10 mouse cellular contexts compared by ENCODE assay signal in genomic region chr4:155215203-155215602, GRCm38 (mm10). TPM values are rescaled to one million over a fixed set of nuclear protein-coding genes. Genes with fewer than 3 reads are reported as not detected.
DNase-seq lines count a peak whose midpoint lies in the region; ATAC-seq lines count a peak whose summit lies in the region.
"Had no signal": no experiment of that assay in that cellular context is flagged by ENCODE, and none has a peak within 500 bp of the region (broad histone marks: within the 10 kb centered on the region; RNA-seq: fewer than 3 reads in every experiment).

No protein-coding gene starts in this region.

- 34% methylated on average over 9 of the region's 9 CpGs for WGBS in heart, embryonic 10.5 days
- WGBS in intestine, embryonic 15.5 days, result 56% methylated on average over 9 of the region's 9 CpGs

- H3K4me2 ChIP-seq in intestine, embryonic 15.5 days (replicated peaks), result 0 out of 2 replicates have a peak overlapping the region, but pooled peaks have one; percentile 27

- H3K4me1 ChIP-seq in heart, embryonic 10.5 days, result peaks cover 94% of the 10 kb centered on the region
- peaks cover 70% of the 10 kb centered on the region for H3K4me1 ChIP-seq in intestine, embryonic 15.5 days (replicated peaks)

- H3K36me3 ChIP-seq in heart, embryonic 10.5 days, result peaks cover 15% of the 10 kb centered on the region
- 0 out of 2 replicates have a peak, but pooled peaks cover 4% of the 10 kb centered on the region for H3K36me3 ChIP-seq in intestine, embryonic 15.5 days

- H3K4me3 ChIP-seq in heart, embryonic 10.5 days, result peak overlapping the region; percentile 17; the same call in 1 of the 2 replicates
- no peak overlapping the region for H3K4me3 ChIP-seq in intestine, embryonic 15.5 days (replicated peaks)

- H3K9me3 ChIP-seq in heart, embryonic 10.5 days, result no peaks in the 10 kb centered on the region
- no peaks in the 10 kb centered on the region for H3K9me3 ChIP-seq in intestine, embryonic 15.5 days
- H3K9me3 ChIP-seq: megakaryocyte, embryonic 14.5 days had no signal

- intact Hi-C loops in left cerebral cortex, postnatal 4 days (cut with DNase I), result loop anchor here (5.0 kb wide), 2 partner anchors 43 to 63 kb away; no protein-coding TSS in a partner anchor

- 0 out of 2 replicates have a peak overlapping the region, but pooled peaks have one; percentile 17 for H3K27ac ChIP-seq in heart, embryonic 10.5 days
- H3K27ac ChIP-seq in intestine, embryonic 15.5 days, result no peak overlapping the region

- ATAC-seq in intestine, embryonic 15.5 days, result no peak

- DNase-seq in heart, embryonic 10.5 days (ENCODE audit: low spot score), result no peak
- no peak for DNase-seq in heart, adult 8-10 months (ENCODE audit: low spot score)
- DNase-seq in ovary, postnatal 36 days (ENCODE audit: low spot score), result peak; percentile 73
- DNase-seq in ovary, postnatal 10 days (ENCODE audit: low spot score), result no peak
- DNase-seq in cerebellum, postnatal 36 days, result no peak
- no peak for DNase-seq in urinary bladder, postnatal 36 days (ENCODE audit: low spot score in 2 of 2)
- DNase-seq in left cerebral cortex, postnatal 4 days, result no peak
- DNase-seq: cerebellum, adult 9-11 months had no signal

- H3K27me3 ChIP-seq in heart, embryonic 10.5 days (ENCODE audit: insufficient read depth, poor library complexity, severe bottlenecking), result no peaks in the 10 kb centered on the region
- no peaks in the 10 kb centered on the region for H3K27me3 ChIP-seq in intestine, embryonic 15.5 days (replicated peaks)
- H3K27me3 ChIP-seq: megakaryocyte, embryonic 14.5 days had no signal

- H3K9ac ChIP-seq in intestine, embryonic 15.5 days, result no peak overlapping the region

RNA-seq across cellular contexts. Expression of gene Ski, which starts 7.2 kb away (rescaled TPM):
- polyA plus RNA-seq in heart, embryonic 10.5 days (2016; fragmentation: Nextera tagmentation; extraction: Ambion mirVana), result 7.5 and 11.3 TPM in 2 replicates
- 10 to 100 TPM; 44.5 to 53.3 (median 49.0) TPM for total RNA-seq in heart, adult 8-10 months (2022)
- polyA plus RNA-seq in intestine, embryonic 15.5 days (2015; fragmentation: Nextera tagmentation; extraction: Ambion mirVana), result 13.3 and 13.8 TPM in 2 replicates
- 100 to 1,000 TPM; 117 to 121 TPM for total RNA-seq in left cerebral cortex, postnatal 4 days (2021)

RNA-seq across cellular contexts. Expression of gene Faap20, which starts 34.4 kb away (rescaled TPM):
- polyA plus RNA-seq in heart, embryonic 10.5 days (2016; fragmentation: Nextera tagmentation; extraction: Ambion mirVana), result 77.0 and 87.4 TPM in 2 replicates
- total RNA-seq in heart, adult 8-10 months (2022), result 10 to 100 TPM; 12.4 to 17.8 (median 15.9) TPM
- polyA plus RNA-seq in intestine, embryonic 15.5 days (2015; fragmentation: Nextera tagmentation; extraction: Ambion mirVana), result 64.1 and 74.9 TPM in 2 replicates
- 10 to 100 TPM; 32.1 to 33.0 TPM for total RNA-seq in left cerebral cortex, postnatal 4 days (2021)
